Mouse (Mus musculus): ENCODE data around the gene Ttll13. TPM values are rescaled to one million over a fixed set of nuclear protein-coding genes. Genes with fewer than 3 reads are reported as not detected.
A peak's percentile ranks its signal among the peaks of the same experiment; 100 is the strongest.

Ttll13 gene
- polyA plus RNA-seq, 1 experiment from 2014 or later = 1.2 TPM

DNA sequence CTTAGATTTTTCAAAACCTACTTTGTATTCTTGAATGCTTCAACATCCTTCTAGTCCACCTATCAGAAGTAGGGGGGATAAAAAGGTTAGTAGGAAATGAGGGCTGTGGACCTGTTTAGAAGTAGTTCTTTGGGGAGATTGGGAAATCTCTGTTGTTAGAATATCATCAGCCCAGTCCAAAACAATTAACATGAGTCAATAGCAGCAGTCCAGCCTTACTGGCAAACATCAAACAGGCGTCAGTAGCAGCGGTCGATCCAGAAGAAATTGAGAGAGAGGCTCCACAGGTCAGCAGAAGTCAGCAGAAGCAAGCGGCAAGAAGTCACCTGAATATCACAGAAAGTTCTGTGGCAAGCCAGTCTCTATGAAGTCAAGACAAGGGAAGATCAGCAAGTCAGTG lies 1.3 kb upstream of the Ttll13 start:
- Histone ChIP-seq H3K27ac (ENCODE audit: low read depth, low read length) (no peak overlapping the region), H3K9ac (ENCODE audit: low read length) (no peak overlapping the region), H3K36me3 (ENCODE audit: control insufficient read depth, insufficient read depth, low read length) (no peaks in the 10 kb centered on the region), H3K9me3 (ENCODE audit: control insufficient read depth, low read length) (no peaks in the 10 kb centered on the region), H3K27me3 (ENCODE audit: control insufficient read depth, insufficient read depth, low read length) (no peaks in the 10 kb centered on the region), H3K4me2 (ENCODE audit: low read depth, low read length, severe bottlenecking) (no peak overlapping the region), H3K4me3 (ENCODE audit: low read depth, low read length) (no peak overlapping the region), H3K4me1 (replicated peaks; ENCODE audit: control insufficient read depth, insufficient read depth, low read length) (no peaks in the 10 kb centered on the region; the same call in 1 of the 2 replicates)
- ATAC-seq (replicated peaks; ENCODE audit: low FRiP score) (no peak), DNase-seq (ENCODE audit: low spot score) (no peak)
- WGBS = 93% methylated on average over 4 of the region's 4 CpGs

DNA sequence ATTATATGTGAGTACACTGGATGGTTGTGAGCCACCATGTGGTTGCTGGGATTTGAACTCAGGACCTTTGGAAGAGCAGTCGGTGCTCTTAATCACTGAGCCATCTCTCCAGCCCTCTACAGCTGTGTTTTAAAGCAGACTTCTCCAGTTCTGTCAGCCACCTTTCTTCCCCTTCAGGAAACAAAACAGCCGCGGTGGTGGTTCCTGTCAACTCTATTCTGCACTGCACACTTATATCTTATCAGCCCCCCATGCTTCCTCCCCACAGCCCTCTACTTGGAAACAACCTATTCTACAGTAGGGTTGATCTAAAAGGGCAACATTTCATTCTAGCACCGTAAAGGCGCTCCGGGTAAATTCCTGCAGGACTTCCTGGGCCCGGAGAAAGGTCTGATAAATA lies 683 bp downstream of the Ttll13 start:
- Histone ChIP-seq H3K27me3 (ENCODE audit: control insufficient read depth, insufficient read depth, low read length) (no peaks in the 10 kb centered on the region), H3K4me3 (ENCODE audit: low read depth, low read length) (peak overlapping the region; percentile 49), H3K27ac (ENCODE audit: low read depth, low read length) (no peak overlapping the region; the same call in 1 of the 2 replicates), H3K9ac (ENCODE audit: low read length) (peak overlapping the region; percentile 66), H3K4me1 (replicated peaks; ENCODE audit: control insufficient read depth, insufficient read depth, low read length) (no peaks in the 10 kb centered on the region; the same call in 1 of the 2 replicates), H3K4me2 (ENCODE audit: low read depth, low read length, severe bottlenecking) (no peak overlapping the region; the same call in 1 of the 2 replicates), H3K9me3 (ENCODE audit: control insufficient read depth, low read length) (no peaks in the 10 kb centered on the region), H3K36me3 (ENCODE audit: control insufficient read depth, insufficient read depth, low read length) (no peaks in the 10 kb centered on the region)
- ATAC-seq (replicated peaks; ENCODE audit: low FRiP score) (no peak), DNase-seq (ENCODE audit: low spot score) (no peak)
- WGBS = 72% methylated on average over 7 of the region's 7 CpGs

DNA sequence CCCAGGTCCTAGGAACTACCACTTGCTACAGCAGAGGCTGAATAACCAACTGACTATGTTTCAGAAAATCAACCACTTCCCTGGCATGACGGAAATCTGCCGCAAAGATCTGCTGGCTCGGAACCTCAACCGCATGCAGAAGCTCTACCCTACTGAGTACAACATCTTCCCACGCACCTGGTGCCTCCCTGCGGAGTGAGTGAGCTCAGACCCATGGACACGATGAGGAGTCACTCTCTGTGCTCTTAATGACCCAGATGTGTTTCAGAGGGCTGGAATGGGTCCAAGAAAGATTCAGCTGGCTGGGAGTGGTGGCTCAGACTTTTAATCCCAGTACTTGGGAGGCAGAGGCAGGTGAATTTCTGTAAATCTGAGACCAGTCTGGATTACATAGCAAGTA lies 6.3 kb downstream of the Ttll13 start:
- H3K4me1 ChIP-seq (replicated peaks; ENCODE audit: control insufficient read depth, insufficient read depth, low read length) = no peaks in the 10 kb centered on the region
- no peaks in the 10 kb centered on the region for H3K36me3 ChIP-seq (ENCODE audit: control insufficient read depth, insufficient read depth, low read length)
- H3K4me2 ChIP-seq (ENCODE audit: low read depth, low read length, severe bottlenecking) = no peak overlapping the region
- H3K4me3 ChIP-seq (ENCODE audit: low read depth, low read length) = no peak overlapping the region
- ATAC-seq (replicated peaks; ENCODE audit: low FRiP score) (no peak), DNase-seq (ENCODE audit: low spot score) (no peak)
- no peak overlapping the region for H3K27ac ChIP-seq (ENCODE audit: low read depth, low read length)
- WGBS = 82% methylated on average over 7 of the region's 7 CpGs
- no peak overlapping the region for H3K9ac ChIP-seq (ENCODE audit: low read length)
- no peaks in the 10 kb centered on the region for H3K9me3 ChIP-seq (ENCODE audit: control insufficient read depth, low read length)
- no peaks in the 10 kb centered on the region for H3K27me3 ChIP-seq (ENCODE audit: control insufficient read depth, insufficient read depth, low read length)

DNA sequence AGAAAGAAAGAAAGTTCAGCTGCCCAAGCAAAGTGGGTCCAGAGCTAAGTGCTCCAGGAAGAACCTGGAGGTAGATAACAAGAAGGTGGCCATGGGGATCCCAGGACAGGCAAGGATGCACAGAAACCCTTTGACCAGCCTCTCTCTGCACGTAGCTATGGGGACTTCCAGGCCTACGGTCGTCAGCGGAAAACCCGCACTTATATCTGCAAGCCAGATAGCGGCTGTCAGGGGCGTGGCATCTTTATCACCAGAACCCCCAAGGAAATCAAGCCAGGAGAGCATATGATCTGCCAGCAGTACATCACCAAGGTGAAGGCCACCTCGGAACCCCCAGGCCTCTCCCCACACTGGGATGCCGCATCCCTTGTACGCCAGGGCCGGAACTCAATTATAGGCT lies 6.7 kb downstream of the Ttll13 start:
- DNase-seq (ENCODE audit: low spot score) (no peak), ATAC-seq (replicated peaks; ENCODE audit: low FRiP score) (no peak)
- Histone ChIP-seq H3K4me2 (ENCODE audit: low read depth, low read length, severe bottlenecking) (no peak overlapping the region), H3K27me3 (ENCODE audit: control insufficient read depth, insufficient read depth, low read length) (no peaks in the 10 kb centered on the region), H3K9ac (ENCODE audit: low read length) (no peak overlapping the region), H3K9me3 (ENCODE audit: control insufficient read depth, low read length) (no peaks in the 10 kb centered on the region), H3K4me3 (ENCODE audit: low read depth, low read length) (no peak overlapping the region), H3K36me3 (ENCODE audit: control insufficient read depth, insufficient read depth, low read length) (no peaks in the 10 kb centered on the region), H3K4me1 (replicated peaks; ENCODE audit: control insufficient read depth, insufficient read depth, low read length) (no peaks in the 10 kb centered on the region), H3K27ac (ENCODE audit: low read depth, low read length) (no peak overlapping the region)
- WGBS = 84% methylated on average over 11 of the region's 11 CpGs

DNA sequence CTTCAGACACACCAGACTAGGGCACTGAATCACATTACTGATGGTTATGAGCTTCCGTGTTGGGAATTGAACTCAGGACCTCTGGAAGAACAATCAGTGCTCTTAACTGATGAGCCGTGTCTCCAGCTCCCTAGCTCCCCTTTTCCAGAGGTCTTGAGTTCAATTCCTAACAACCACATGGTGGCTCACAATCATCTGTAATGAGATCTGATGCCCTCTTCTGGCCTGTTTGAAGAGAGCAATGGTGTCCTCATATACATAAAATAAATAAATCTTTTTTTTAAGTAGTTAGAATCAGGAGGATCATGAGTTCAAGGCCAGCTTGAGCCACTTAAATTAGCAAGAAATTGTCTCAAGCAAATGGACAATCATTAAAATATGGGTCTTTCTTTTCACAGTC lies 9.8 kb downstream of the Ttll13 start:
- 74% methylated on average over 2 of the region's 2 CpGs for WGBS
- no peaks in the 10 kb centered on the region for H3K36me3 ChIP-seq (ENCODE audit: control insufficient read depth, insufficient read depth, low read length)
- no peak overlapping the region for H3K4me2 ChIP-seq (ENCODE audit: low read depth, low read length, severe bottlenecking)
- no peak overlapping the region for H3K27ac ChIP-seq (ENCODE audit: low read depth, low read length)
- ATAC-seq (replicated peaks; ENCODE audit: low FRiP score) (no peak), DNase-seq (ENCODE audit: low spot score) (no peak)
- H3K9me3 ChIP-seq (ENCODE audit: control insufficient read depth, low read length) = no peaks in the 10 kb centered on the region
- H3K4me3 ChIP-seq (ENCODE audit: low read depth, low read length) = no peak overlapping the region
- H3K9ac ChIP-seq (ENCODE audit: low read length) = no peak overlapping the region
- no peaks in the 10 kb centered on the region for H3K27me3 ChIP-seq (ENCODE audit: control insufficient read depth, insufficient read depth, low read length)
- H3K4me1 ChIP-seq (replicated peaks; ENCODE audit: control insufficient read depth, insufficient read depth, low read length) = no peaks in the 10 kb centered on the region

DNA sequence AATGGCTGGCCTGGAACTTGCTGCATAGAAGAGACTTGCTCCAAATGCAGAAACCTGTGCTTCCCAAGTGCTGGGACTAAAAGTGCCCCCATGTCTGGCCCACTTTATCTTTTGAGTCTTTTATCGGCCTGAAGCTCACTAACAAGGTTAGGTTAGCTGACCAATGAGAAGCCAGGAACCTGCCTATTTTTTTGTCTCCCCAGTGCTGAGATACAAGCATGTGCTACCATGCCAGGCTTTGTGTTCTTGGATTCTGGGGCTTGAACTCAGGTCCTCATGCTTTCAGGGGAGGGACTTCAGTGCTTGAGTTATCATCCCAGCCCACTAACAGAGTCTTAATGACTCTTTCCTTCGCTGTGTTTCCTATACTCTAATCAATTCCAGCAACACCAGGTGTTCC lies 11.5 kb downstream of the Ttll13 start:
- H3K4me1 ChIP-seq (replicated peaks; ENCODE audit: control insufficient read depth, insufficient read depth, low read length) = peaks cover 5% of the 10 kb centered on the region; the same call in 1 of the 2 replicates
- H3K27me3 ChIP-seq (ENCODE audit: control insufficient read depth, insufficient read depth, low read length) = no peaks in the 10 kb centered on the region
- no peak for DNase-seq (ENCODE audit: low spot score)
- H3K27ac ChIP-seq (ENCODE audit: low read depth, low read length) = no peak overlapping the region
- no peaks in the 10 kb centered on the region for H3K36me3 ChIP-seq (ENCODE audit: control insufficient read depth, insufficient read depth, low read length)
- no peak overlapping the region for H3K9ac ChIP-seq (ENCODE audit: low read length)
- H3K4me2 ChIP-seq (ENCODE audit: low read depth, low read length, severe bottlenecking) = no peak overlapping the region
- no peak overlapping the region for H3K4me3 ChIP-seq (ENCODE audit: low read depth, low read length)
- no peak for ATAC-seq (replicated peaks; ENCODE audit: low FRiP score)
- H3K9me3 ChIP-seq (ENCODE audit: control insufficient read depth, low read length) = no peaks in the 10 kb centered on the region
- 68% methylated on average over 2 of the region's 2 CpGs for WGBS

DNA sequence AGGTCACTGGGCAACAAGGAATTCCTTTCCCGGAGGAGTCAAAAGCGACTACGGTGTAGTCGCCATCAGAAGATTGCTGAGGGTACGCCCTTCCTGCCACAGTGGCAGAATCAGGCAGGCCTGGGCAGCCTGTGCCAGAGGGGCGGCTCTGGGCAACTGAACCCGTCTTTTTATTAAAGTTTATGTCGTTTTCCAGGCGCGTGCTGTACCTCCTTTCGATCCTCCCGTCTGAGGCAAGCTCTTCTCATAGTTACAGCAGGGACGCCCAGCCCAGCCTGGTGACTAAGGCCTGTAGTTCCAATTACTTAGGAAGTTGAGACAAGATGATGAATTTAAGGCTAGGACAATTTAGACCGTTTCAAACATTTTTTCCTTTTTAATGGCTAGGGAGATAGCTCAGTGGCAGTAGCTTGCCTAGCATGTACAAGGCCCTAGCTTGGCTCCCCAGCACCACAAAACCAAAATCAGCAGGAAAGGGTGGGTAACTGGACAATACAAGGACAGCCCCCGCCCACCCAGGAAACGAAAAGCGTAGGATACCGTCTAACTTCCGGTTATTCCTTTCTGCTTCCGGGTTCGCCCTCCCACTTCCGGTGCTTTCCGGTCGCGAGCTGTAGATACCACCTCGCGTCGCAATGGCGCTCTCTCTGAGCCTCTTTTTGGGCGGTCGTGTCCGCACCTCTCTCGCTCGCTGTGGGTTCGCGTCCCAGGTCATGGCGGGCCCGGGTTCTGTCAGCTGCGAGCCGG lies 14.6 kb downstream of the Ttll13 start, which contains the start of gene Ngrn:
Gene Ngrn (plus strand): TSS at position 591 of the 747 bp plus-strand sequence.
- H3K36me3 ChIP-seq (ENCODE audit: control insufficient read depth, insufficient read depth, low read length) = no peaks in the 10 kb centered on the region; the same call in 1 of the 2 replicates
- H3K4me2 ChIP-seq (ENCODE audit: low read depth, low read length, severe bottlenecking) = peak within 1 kb of the TSS; percentile 90
- no peaks in the 10 kb centered on the region for H3K9me3 ChIP-seq (ENCODE audit: control insufficient read depth, low read length)
- peak; percentile 87 for ATAC-seq (replicated peaks; ENCODE audit: low FRiP score)
- DNase-seq (ENCODE audit: low spot score) = peak; percentile 89
- H3K4me3 ChIP-seq (ENCODE audit: low read depth, low read length) = peak within 1 kb of the TSS; percentile 81
- 26% methylated on average over 40 of the region's 40 CpGs for WGBS
- H3K9ac ChIP-seq (ENCODE audit: low read length) = peak within 1 kb of the TSS; percentile 80
- H3K4me1 ChIP-seq (replicated peaks; ENCODE audit: control insufficient read depth, insufficient read depth, low read length) = peaks cover 5% of the 10 kb centered on the region; the same call in 1 of the 2 replicates
- peak within 1 kb of the TSS; percentile 38; the same call in 1 of the 2 replicates for H3K27ac ChIP-seq (ENCODE audit: low read depth, low read length)
- H3K27me3 ChIP-seq (ENCODE audit: control insufficient read depth, insufficient read depth, low read length) = no peaks in the 10 kb centered on the region

DNA sequence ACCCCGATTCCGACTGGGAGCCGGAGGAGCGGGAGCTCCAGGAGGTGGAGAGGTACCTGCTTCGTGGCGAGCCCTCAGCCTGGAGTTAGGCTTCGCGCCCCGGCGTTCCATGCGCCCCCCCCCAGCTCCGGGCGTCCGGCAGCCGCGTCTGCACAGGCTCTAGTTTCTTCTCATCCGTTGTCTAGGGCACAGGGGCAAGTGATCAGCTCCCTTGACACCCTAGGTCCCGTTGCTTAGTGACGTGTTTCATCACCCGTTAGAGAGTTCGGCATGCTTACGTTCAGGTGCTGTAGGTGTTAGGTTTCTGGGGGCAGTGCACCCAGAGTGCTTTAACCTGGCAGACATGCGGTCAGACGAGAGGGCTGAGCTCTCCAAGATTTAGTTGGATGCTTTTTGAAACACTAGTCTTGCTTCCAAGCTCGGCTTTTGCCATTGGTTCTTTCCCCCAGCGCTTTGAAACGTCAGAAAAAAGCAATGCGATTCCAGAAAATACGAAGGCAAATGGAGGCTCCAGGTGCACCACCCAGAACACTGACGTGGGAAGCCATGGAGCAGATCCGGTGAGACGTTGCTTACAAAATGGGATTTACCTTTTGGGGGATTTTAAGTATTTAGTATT lies 15.3 kb downstream of the Ttll13 start:
- H3K27me3 ChIP-seq (ENCODE audit: control insufficient read depth, insufficient read depth, low read length) = no peaks in the 10 kb centered on the region
- H3K9ac ChIP-seq (ENCODE audit: low read length) = peak overlapping the region; percentile 80
- H3K9me3 ChIP-seq (ENCODE audit: control insufficient read depth, low read length) = no peaks in the 10 kb centered on the region
- H3K27ac ChIP-seq (ENCODE audit: low read depth, low read length) = no peak overlapping the region
- ATAC-seq (replicated peaks; ENCODE audit: low FRiP score) (peak; percentile 51; the same call in 1 of the 2 replicates), DNase-seq (ENCODE audit: low spot score) (no peak)
- H3K4me3 ChIP-seq (ENCODE audit: low read depth, low read length) = peak overlapping the region; percentile 81
- H3K4me2 ChIP-seq (ENCODE audit: low read depth, low read length, severe bottlenecking) = peak overlapping the region; percentile 90
- peaks cover 5% of the 10 kb centered on the region; the same call in 1 of the 2 replicates for H3K4me1 ChIP-seq (replicated peaks; ENCODE audit: control insufficient read depth, insufficient read depth, low read length)
- 2% methylated on average over 32 of the region's 32 CpGs for WGBS
- H3K36me3 ChIP-seq (ENCODE audit: control insufficient read depth, insufficient read depth, low read length) = peaks cover under 1% of the 10 kb centered on the region; the same call in 1 of the 2 replicates

Measured in forebrain, embryonic 11.5 days (tissue).